Mouse (Mus musculus) forebrain, embryonic 16.5 days (tissue): ENCODE measurements around the gene Parn. TPM values are rescaled to one million over a fixed set of nuclear protein-coding genes. Genes with fewer than 3 reads are reported as not detected.

ENCODE experiments used
- ATAC-seq: fragments of 200-750 bp; cut with Nextera tagmentation; 2 replicates; pipeline ENCODE4 v1.8.0; 2017; ENCODE audit warnings: mild to moderate bottlenecking, moderate library complexity
- H3K27ac ChIP-seq: fragments of 300-500 bp; sonication (generic); 2 replicates; pipeline ENCODE4 v1.5.1; 2014; ENCODE audit warnings: low read length, control low read depth
- H3K27me3 ChIP-seq: fragments of 300-500 bp; sonication (generic); replicated peaks from 2 replicates; pipeline ENCODE4 v1.6.1; 2014; ENCODE audit warnings: low read length; ENCODE audit not compliant: control insufficient read depth, insufficient read depth
- H3K36me3 ChIP-seq: fragments of 300-500 bp; sonication (generic); 2 replicates; pipeline ENCODE4 v1.6.1; 2014; ENCODE audit not compliant: control insufficient read depth, insufficient read depth
- H3K4me1 ChIP-seq: fragments of 300-500 bp; sonication (generic); replicated peaks from 2 replicates; pipeline ENCODE4 v1.6.1; 2014; ENCODE audit warnings: low read length; ENCODE audit not compliant: control insufficient read depth, insufficient read depth
- H3K4me2 ChIP-seq: fragments of 300-500 bp; sonication (generic); 2 replicates; pipeline ENCODE4 v1.6.1; 2014; ENCODE audit warnings: mild to moderate bottlenecking, low read length, control low read depth
- H3K4me3 ChIP-seq: fragments of 300-500 bp; sonication (generic); replicated peaks from 2 replicates; pipeline ENCODE4 v1.5.1; 2014; ENCODE audit warnings: mild to moderate bottlenecking, low read length, control low read depth
- H3K9ac ChIP-seq: fragments of 300-500 bp; sonication (generic); replicated peaks from 2 replicates; pipeline ENCODE4 v1.6.1; 2014; ENCODE audit warnings: low read depth, low read length, control low read depth
- H3K9me3 ChIP-seq: fragments of 300-500 bp; sonication (generic); 2 replicates; pipeline ENCODE4 v1.6.1; 2016; ENCODE audit warnings: low read length; ENCODE audit not compliant: control insufficient read depth
- WGBS: fragments of 180-500 bp; shearing (Covaris S2); extraction: QIAGEN DNeasy Blood & Tissue Kit; methylation state at CpG from one replicate; pipeline ENCODE4 v1.1.7; 2014; 5-methylcytosine and 5-hydroxymethylcytosine counted together
- polyA plus RNA-seq: library from polyadenylated mRNA; unstranded; fragments of >200 nt; fragmentation: Nextera tagmentation; extraction: Ambion mirVana; gene quantifications from 2 replicates; pipeline ENCODE4 v1.2.1, GENCODE M21; 2015

The Parn gene
- polyA plus RNA-seq, 1 experiment from 2014 or later = 44.2 TPM

GRCm38 (mm10) chr16:13520301-13520700, 147.7 kb downstream of the Parn start:
- H3K36me3 ChIP-seq = no peaks in the 10 kb centered on the region
- no peak overlapping the region for H3K4me3 ChIP-seq
- H3K4me2 ChIP-seq = no peak overlapping the region
- no peaks in the 10 kb centered on the region for H3K9me3 ChIP-seq
- 95% methylated on average over 6 of the region's 6 CpGs for WGBS
- H3K27me3 ChIP-seq = 0 out of 2 replicates have a peak, but pooled peaks cover 3% of the 10 kb centered on the region
- H3K9ac ChIP-seq = no peak overlapping the region
- ATAC-seq = no peak
- no peaks in the 10 kb centered on the region for H3K4me1 ChIP-seq
- no peak overlapping the region for H3K27ac ChIP-seq

- Histone ChIP-seq H3K27ac (no peak overlapping the region), H3K4me2 (no peak overlapping the region), H3K4me3 (no peak overlapping the region), H3K36me3 (no peaks in the 10 kb centered on the region), H3K9me3 (no peaks in the 10 kb centered on the region), H3K4me1 (no peaks in the 10 kb centered on the region), H3K27me3 (0 out of 2 replicates have a peak, but pooled peaks cover 3% of the 10 kb centered on the region), H3K9ac (no peak overlapping the region)
- ATAC-seq = no peak
- 51% methylated on average over 3 of the region's 3 CpGs for WGBS
These were observed 151.8 kb downstream of the Parn start for GRCm38 (mm10) chr16:13516214-13516613.

- Histone ChIP-seq H3K4me1 (no peaks in the 10 kb centered on the region), H3K27me3 (0 out of 2 replicates have a peak, but pooled peaks cover 3% of the 10 kb centered on the region), H3K9me3 (no peaks in the 10 kb centered on the region), H3K27ac (no peak overlapping the region), H3K4me3 (no peak overlapping the region), H3K9ac (no peak overlapping the region), H3K36me3 (no peaks in the 10 kb centered on the region), H3K4me2 (no peak overlapping the region)
- 89% methylated on average over 7 of the region's 7 CpGs for WGBS
- ATAC-seq = no peak
These were observed 152.4 kb downstream of the Parn start for GRCm38 (mm10) chr16:13515524-13515923.

GRCm38 (mm10) chr16:13505055-13505454, 162.9 kb downstream of the Parn start:
- no peaks in the 10 kb centered on the region for H3K9me3 ChIP-seq

GRCm38 (mm10) chr16:13504476-13504875, 163.5 kb downstream of the Parn start:
- Histone ChIP-seq H3K4me3 (no peak overlapping the region), H3K9me3 (no peaks in the 10 kb centered on the region), H3K4me1 (no peaks in the 10 kb centered on the region), H3K4me2 (no peak overlapping the region), H3K27me3 (no peaks in the 10 kb centered on the region), H3K27ac (no peak overlapping the region), H3K36me3 (no peaks in the 10 kb centered on the region), H3K9ac (no peak overlapping the region)
- no peak for ATAC-seq
- 92% methylated on average over 3 of the region's 3 CpGs for WGBS

More at GRCm38 (mm10) chr16:13505055-13505454, 162.9 kb downstream of the Parn start:
- no peak for ATAC-seq
- 82% methylated on average over 5 of the region's 5 CpGs for WGBS
- no peaks in the 10 kb centered on the region for H3K27me3 ChIP-seq
- H3K36me3 ChIP-seq = no peaks in the 10 kb centered on the region
- H3K4me3 ChIP-seq = no peak overlapping the region
- no peaks in the 10 kb centered on the region for H3K4me1 ChIP-seq
- H3K9ac ChIP-seq = no peak overlapping the region
- H3K27ac ChIP-seq = no peak overlapping the region
- no peak overlapping the region for H3K4me2 ChIP-seq

GRCm38 (mm10) chr16:13498923-13499322, 169.0 kb downstream of the Parn start:
- Histone ChIP-seq H3K4me1 (no peaks in the 10 kb centered on the region), H3K4me2 (no peak overlapping the region), H3K27me3 (no peaks in the 10 kb centered on the region), H3K9ac (no peak overlapping the region), H3K36me3 (no peaks in the 10 kb centered on the region), H3K27ac (no peak overlapping the region), H3K9me3 (no peaks in the 10 kb centered on the region), H3K4me3 (no peak overlapping the region)
- 86% methylated on average over 3 of the region's 3 CpGs for WGBS
- no peak for ATAC-seq

GRCm38 (mm10) chr16:13493981-13494380, 174.0 kb downstream of the Parn start:
- H3K27ac ChIP-seq = no peak overlapping the region
- no peak overlapping the region for H3K4me3 ChIP-seq
- no peak overlapping the region for H3K4me2 ChIP-seq
- H3K4me1 ChIP-seq = no peaks in the 10 kb centered on the region
- H3K36me3 ChIP-seq = no peaks in the 10 kb centered on the region
- H3K9me3 ChIP-seq = no peaks in the 10 kb centered on the region
- H3K27me3 ChIP-seq = no peaks in the 10 kb centered on the region
- 82% methylated on average over 3 of the region's 3 CpGs for WGBS
- no peak for ATAC-seq
- no peak overlapping the region for H3K9ac ChIP-seq

GRCm38 (mm10) chr16:13492996-13493395, 175.0 kb downstream of the Parn start:
- no peaks in the 10 kb centered on the region for H3K4me1 ChIP-seq
- no peaks in the 10 kb centered on the region for H3K9me3 ChIP-seq
- H3K4me2 ChIP-seq = no peak overlapping the region
- H3K4me3 ChIP-seq = no peak overlapping the region
- ATAC-seq = no peak
- H3K9ac ChIP-seq = no peak overlapping the region
- WGBS = 81% methylated on average over 3 of the region's 3 CpGs
- H3K27me3 ChIP-seq = no peaks in the 10 kb centered on the region
- H3K27ac ChIP-seq = no peak overlapping the region
- H3K36me3 ChIP-seq = no peaks in the 10 kb centered on the region

GRCm38 (mm10) chr16:13491776-13492175, 176.2 kb downstream of the Parn start:
- no peak overlapping the region for H3K27ac ChIP-seq
- H3K9ac ChIP-seq = no peak overlapping the region
- no peaks in the 10 kb centered on the region for H3K36me3 ChIP-seq
- H3K4me1 ChIP-seq = no peaks in the 10 kb centered on the region
- H3K4me2 ChIP-seq = no peak overlapping the region
- no peak for ATAC-seq
- H3K9me3 ChIP-seq = no peaks in the 10 kb centered on the region
- H3K4me3 ChIP-seq = no peak overlapping the region
- no peaks in the 10 kb centered on the region for H3K27me3 ChIP-seq
- 56% methylated on average over 3 of the region's 3 CpGs for WGBS
